Mouse (Mus musculus): ENCODE data around the gene Limk2.

Limk2 gene

DNA sequence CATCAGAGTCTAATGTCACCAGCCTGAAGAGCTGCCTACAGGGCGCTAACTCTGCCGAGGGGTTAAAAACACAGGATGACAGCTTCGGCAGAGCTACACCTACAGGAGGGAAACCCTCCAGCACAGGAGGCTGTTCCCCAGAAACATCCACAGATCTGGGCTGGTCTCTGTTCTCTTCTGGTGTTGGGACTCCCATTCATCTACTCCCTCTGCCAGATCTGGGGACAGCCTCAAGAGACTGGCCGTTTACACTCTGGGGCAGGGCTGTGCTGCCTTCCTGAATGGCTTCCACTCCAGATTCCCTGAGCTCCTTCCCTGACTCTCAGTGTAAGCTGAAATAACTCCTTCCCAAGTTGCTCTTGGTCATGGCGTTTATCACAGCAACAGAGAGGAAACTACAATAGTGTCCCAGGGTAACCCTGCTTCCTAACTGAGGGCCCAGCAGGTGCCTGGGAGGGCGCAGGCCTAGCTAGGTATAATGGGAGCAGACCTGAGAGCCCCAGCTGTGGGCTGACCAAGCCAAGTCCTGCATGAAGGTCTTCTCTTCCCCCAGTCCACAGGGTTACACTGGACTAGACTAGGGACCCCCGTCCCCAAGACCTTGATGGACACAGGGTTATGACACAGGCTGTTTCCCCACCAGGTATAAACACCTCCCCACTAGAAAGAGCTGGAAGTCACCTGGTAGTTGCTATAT lies 37.2 kb downstream of the Limk2 start:
- DNase-seq (ENCODE audit: extremely low spot score) = no peak

DNA sequence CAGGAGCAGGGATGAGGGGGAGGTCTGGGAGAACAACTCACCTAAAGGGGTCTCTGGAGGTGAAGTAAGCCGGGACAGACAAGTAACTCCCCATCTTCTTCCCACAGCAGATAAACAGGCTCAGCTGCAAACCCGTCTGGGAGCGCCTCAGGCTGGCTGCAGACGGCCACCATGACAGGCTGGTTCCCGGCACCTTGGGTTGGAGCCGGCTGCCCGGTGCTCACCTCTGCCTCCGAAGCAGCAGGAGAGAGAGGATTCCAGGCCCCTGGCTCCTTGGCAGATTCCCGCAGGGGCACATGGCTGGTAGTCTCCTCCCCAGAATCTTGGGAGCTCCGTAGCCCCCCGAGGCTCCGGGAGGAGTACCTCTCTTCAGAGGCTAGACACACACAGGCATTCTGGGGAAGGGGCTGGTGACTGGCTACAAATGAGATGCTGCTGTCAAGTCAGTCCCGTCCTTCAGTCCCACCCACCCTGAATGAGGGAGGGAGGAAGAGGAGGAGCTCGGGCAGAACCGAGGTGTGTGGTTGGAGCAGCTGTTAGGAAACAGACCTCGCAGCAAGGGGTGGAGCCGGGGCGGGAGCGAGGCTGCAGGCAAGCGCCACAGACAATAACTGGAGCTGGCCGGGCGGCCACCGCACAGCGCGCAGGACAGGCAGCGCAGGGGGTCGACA lies 37.9 kb downstream of the Limk2 start:
- peak; percentile 88 for DNase-seq (ENCODE audit: extremely low spot score)

DNA sequence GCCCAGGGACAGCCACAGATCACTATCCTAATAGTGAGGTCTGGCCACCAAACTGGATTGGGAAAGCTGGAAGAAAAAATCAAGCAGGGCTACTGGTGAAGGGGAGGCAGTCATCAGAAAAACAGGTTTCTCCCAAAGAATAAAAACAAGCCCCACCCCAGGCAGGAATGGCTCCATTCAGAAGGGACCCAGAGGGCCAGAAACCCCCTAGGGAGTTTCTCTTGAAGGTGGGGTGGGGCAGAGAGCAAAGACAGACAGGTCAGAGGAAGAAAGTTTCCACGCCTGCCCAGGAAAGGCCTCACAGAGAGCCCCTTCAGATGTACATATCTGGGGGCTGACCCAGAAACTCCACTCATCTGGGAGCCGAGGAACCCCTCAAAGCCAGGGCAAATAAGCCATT lies 38.8 kb downstream of the Limk2 start:
- DNase-seq (ENCODE audit: extremely low spot score) = no peak

DNA sequence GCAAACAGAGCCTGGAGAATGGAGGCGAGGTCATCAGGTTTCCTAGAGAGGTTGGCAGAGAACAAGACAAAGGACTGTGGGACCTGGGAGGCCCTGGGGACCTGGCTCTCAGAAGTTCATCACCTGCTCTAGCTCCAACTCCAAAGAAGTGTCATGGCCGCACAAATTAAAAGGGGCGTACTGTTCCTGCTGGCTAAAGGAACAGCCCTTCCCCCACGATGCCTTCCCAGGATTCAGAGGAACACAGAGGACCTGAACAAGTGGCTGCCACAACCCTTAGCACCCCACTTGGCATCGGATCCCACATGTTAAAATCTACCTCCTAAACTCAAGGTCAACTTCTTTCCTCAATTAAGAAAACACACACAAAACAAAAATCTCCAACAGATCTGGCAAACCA lies 39.5 kb downstream of the Limk2 start:
- no peak for DNase-seq (ENCODE audit: extremely low spot score)

DNA sequence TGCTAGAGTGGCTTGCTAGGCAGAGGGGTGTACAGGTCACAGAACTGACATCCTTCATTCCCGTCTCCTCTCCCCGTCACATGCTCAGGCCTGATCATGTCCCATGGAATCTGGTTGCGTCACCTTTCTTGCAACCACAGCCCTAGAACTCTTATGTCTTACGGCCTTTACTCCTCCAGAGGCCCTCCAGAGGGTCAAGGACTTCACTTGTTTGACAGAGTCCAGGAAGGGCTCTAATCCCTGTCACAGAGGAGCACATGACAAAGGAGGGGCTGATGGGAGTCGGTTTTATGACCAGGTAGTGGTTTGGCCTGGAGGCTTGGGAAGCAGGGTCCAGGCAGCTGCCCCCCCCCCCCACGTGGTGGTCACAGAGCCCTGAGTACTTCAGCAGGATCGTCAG lies 40.0 kb downstream of the Limk2 start:
- DNase-seq (ENCODE audit: extremely low spot score) = no peak

DNA sequence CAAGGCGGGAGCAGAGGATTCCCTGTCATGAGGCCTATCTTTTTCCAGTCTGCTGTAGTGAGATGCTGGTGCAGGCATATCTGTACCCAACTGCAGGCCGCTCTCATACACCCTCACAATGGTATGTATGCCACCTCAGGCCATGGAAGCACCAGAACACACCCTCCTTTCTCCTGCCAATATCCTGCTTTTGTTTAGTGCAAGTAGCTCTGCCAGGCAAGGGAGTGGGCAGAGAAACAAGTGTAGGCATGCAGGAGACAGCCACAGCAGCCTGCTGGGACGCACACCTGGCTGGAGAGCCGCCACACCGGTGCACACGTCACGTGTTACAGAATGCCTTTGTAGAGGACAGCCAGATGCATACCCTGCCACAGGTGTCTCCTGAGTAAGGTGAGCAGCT lies 42.6 kb downstream of the Limk2 start:
- no peak for DNase-seq (ENCODE audit: extremely low spot score)

DNA sequence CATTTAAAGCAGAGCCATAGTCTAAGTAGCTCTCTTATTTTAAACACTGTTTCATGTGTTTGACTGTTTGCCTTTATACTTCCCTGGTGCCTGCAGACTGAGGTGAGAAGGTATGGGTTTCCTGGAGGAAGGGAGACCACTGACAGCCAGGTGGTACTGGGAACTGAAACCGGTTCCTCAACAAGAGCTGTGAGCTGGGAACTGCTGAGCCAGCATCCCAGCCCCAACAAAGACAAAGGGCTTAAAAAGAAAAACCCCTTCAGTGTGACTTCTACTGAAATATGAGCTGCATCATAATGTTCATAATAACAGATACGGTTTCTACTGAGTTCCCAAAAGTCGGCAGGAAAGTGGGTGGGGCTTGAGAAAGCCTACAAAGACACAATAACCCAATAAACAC lies 46.1 kb downstream of the Limk2 start:
- no peak for DNase-seq (ENCODE audit: extremely low spot score)

DNA sequence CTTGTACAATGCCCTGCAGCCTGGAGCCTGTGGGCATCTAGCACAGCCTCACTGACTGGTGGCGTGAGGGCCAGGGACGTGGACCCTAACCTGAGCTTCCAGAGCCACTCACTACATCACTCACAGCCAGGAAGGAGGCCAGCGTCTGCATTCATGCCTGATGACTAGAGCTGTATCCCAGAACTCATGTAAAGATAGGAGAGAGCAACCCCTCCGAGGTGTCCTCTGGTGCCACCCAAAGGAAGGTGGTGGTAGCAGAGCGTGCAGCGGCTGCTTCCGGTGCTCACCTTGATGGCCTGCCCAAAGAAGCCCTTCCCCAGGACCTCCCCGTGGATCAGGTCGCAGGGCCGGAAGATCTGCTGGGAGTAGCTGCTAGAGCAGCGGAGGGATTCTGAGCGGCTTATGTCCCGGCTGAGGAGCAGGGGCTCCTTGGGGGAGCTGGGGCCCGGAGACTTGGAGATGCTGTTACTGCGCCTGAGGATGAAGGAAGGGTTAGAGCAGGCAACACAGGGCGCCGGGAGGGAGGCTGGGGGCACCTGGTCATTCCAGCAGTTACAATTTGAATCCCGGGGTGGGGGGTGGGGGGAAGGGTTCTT lies 55.9 kb downstream of the Limk2 start:
- no peak for DNase-seq (ENCODE audit: extremely low spot score)

DNA sequence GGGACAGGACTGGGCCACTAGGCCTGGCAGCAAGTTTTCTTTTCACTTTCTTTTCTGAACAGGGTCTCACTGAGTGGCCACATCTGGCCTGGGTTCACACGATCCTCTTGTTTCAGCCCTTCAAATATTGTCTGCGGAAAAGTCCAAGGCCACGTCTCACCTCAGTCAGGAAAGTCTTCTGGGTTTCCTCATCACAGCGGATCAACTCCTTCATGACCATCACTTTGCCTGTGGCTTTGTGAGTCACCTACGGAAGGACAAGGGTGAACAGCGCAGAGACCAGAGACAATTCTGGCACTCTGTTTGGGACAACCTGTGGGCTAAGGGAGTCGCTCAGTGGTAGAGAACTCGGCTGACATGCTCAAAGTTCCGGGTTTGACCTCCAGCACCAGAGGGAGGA lies 56.9 kb downstream of the Limk2 start:
- no peak for DNase-seq (ENCODE audit: extremely low spot score)

DNA sequence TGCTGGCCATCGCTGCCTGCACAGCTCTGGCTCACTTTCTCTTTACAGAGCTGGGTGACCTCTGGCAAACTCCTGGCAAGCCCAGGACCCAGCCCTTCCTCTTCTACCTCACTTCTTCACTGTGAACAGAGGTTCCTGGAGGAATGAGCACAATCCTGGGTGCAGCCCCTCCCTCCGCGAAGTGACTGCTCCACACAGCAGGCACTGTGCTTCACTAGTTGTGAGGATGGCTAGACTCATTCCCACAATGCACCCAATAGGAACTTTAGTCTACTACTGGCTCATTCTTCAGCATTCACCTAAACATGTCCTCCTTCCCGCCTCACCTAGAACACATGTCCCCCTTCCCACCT lies 59.7 kb downstream of the Limk2 start:
- no peak for DNase-seq (ENCODE audit: extremely low spot score)

DNA sequence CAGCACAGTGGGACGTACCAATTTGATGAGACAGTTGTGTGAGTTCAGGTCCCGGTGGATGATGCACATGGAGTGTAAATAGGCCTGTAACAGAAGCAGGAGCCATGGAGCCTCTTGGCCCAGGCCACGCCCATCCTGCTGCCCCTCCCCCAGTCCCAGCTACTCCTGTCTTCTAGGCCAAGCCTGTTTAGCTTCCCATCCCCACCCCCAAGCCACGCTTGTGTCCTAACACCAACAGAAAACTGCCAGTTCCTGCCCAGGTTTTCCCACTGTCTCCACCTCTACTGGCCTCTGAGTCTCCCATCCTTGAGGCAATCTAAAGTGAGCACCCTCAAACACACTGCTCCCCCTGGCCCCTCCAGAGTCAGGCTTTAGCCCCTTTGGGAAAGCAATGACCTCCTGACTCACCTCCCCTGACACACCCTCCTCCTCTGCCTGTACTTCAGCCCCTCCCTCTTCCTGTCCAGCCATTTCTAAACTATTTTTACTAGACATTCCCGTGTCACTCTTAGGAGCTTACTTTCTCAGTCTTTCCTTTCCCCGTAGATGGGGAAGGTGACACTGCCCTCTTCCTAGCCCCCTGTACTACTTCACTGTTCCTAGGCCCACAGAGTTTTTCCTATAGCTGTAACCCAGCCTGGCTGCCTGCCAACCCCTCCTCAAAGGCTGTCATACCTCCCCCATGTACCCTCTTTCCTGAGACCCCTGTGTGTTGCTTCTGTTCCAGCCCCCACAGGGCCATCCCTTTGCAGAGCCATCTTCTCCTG lies 60.2 kb downstream of the Limk2 start:
- peak; percentile 77 for DNase-seq (ENCODE audit: extremely low spot score)

DNA sequence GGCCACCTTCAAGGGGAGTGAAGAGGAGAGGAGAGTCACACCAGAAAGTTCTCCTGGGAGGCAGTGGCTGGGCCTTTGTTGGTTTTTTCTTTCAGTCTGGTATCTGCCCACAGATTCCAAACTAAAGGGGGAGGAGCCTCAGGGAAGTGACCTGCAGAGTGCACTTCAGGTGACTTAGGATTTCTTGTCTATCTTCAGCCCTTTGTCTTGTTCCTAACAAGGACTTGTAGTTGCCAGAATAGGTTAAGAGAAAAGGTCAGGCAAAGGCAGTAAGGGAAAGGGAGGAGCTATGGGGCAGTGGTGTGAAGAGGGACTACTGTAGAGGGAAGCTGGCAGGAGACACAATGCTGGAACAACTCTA lies 61.2 kb downstream of the Limk2 start:
- DNase-seq (ENCODE audit: extremely low spot score) = no peak

DNA sequence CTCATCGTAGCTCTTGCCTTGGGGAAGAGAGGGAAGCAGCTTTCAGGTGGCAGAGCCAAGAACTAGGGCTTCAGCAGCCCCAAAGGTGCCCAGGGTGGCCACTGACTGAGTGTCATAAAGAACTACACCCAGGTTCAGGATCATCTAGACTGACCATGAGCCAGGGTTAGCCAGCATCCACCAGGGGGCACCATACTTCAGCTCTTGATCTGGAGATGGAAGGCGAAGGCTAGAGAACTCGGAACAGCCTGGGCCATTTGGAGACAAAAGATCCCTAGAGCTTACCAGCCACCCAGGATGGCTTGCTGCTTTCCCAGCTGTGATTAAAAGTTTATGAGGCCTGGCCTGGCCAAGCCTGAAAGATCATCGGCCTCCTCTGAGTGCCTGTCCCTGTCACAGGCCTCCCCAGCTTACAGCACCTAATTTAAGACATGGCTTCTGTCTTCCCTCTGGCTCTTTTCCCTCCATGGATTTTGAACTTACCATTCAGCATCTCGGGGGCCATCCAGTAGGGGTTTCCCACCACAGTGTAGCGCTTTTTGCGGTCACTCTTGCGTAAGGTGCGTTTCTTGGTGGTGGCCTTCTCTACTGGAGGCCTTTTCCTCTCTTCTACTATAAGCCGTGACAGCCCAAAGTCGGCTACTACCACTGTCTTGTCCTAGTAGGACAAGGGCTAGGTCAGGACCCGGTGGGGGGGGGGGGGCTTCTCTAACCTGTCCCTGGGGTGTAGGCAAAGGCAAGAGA lies 61.7 kb downstream of the Limk2 start:
- DNase-seq (ENCODE audit: extremely low spot score) = peak; percentile 81

DNA sequence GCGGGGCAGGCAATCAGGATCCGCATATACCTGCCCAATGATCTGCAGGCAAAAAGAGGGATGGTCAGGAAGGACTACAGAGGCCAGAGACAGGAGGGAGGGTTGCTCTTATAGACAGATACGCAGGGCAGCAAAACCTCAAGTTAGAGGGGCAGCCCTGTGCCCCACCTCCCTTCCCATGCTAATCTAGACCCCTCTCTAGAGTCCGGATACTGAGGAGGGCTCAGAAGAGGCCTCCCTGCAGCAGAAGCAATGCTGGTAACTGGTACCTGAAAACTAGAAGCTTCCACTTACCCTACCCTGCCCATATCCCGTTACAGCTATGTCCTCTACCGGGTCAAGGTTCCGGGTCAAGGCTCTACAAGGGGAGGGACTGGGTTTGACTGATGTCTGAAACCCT lies 62.6 kb downstream of the Limk2 start:
- no peak for DNase-seq (ENCODE audit: extremely low spot score)

DNA sequence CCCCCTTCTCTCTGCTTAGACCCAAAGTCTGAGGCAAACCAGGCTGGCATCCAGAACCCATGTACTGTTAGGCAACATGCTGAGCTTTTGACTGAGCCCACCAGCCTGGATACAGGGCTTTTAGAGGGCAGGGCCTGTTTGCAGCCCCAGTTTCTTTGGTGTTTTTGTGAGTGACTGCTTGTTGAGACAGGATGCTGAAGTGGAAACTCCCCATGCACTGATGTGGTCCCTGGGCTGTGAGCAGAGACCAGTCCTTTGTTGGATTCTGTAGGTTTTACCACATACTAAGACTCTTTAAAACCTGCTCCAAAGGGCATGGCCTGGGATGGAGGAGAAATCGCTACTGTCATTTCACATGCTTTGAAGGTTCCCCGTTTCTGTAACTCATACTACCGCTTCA lies 64.1 kb downstream of the Limk2 start:
- DNase-seq (ENCODE audit: extremely low spot score) = no peak

DNA sequence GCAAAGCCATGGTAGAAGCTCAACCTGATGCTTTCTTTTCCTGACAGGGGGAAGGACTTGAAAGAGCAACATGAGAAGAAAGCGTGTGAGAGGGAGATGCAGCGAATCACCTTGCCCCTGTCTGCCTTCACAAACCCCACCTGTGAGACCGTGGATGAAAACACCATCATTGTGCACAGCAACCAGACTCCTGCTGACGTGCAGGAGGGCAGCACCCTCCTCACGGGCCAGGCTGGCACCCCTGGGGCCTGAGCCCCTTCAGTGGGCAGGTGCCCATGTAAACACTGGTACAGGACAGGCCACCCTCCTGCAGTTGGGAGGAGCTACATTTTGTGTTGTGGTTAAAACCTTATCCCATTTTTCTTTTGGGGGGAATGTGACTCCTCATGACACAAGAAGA lies 67.5 kb downstream of the Limk2 start:
- DNase-seq (ENCODE audit: extremely low spot score) = no peak

DNA sequence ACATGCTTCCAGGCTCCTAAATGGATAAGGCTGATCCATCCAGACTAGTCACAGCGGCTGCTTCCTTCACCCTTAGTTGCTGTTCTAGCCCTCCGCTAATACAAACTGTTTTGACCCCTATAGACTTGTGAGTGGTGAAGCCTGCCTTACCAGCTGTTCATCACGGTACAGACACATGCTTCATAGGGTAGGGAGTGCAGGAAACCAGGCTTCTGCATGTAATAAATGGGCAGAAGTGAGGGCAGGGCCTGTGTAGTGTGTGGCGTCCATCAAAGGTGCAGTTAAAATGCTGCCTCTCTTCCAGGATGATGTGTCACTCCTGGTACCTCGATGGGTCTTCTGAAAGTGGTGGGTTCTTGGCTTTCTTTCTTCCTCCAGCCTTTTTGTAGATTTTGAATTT lies 71.0 kb downstream of the Limk2 start:
- DNase-seq (ENCODE audit: extremely low spot score) = no peak

DNA sequence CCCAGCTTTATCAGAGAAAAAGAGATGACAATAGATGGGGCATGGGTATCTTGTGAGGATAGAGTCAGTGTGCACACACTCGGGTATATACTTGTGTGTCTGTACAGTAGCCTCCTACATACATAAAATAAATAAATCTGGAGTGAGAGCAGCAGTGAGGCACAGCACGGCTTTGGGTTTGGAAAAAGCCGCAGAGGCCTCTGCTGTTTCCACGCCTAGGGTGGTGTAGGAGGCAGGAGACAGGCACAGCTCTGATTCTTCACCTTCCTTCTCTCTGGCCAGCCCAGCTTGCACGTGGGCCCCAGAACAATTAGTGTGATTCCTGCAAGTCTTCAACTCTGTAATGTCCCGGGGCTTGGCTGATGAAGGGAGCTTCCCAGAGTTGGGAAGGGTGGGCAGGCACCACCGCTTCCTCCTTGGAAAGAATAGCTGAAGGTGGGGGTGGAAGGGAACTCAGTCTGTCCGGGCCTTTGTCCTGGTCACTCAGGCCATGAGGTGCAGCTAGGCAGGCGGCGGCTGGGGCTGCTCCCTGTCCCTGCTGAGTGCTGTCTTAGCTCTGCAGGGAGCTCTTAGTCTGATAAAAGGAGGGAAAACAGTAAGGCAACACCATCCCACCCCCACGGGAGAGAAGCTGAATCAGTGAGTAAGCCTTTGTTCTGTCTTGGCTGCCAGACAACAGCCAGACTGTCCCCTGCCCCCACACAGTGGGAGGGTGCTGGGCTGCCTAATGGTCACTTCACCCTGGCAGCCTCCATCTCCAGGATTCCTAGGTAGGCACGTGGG lies 71.6 kb downstream of the Limk2 start:
- peak; percentile 67 for DNase-seq (ENCODE audit: extremely low spot score)

DNA sequence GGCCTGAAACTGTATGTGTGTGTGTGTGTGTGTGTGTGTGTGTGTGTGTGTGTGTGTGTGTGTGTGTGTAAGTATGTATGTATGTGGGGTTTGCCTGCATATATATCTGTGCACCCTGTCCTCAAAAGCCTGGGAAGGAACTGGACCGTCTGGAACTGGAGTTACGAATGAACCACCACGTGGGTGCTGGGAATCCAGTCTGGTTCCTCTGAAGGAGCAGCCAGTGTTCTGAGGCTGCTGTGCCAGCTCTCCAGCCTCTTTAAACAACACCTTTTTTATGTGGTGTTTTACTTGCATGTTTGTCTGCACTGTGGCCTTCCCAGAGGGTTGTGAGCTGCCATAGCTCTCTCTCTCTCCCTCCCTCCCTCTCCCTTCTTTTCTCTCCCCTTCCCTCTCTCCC lies 72.4 kb downstream of the Limk2 start:
- DNase-seq (ENCODE audit: extremely low spot score) = no peak

DNA sequence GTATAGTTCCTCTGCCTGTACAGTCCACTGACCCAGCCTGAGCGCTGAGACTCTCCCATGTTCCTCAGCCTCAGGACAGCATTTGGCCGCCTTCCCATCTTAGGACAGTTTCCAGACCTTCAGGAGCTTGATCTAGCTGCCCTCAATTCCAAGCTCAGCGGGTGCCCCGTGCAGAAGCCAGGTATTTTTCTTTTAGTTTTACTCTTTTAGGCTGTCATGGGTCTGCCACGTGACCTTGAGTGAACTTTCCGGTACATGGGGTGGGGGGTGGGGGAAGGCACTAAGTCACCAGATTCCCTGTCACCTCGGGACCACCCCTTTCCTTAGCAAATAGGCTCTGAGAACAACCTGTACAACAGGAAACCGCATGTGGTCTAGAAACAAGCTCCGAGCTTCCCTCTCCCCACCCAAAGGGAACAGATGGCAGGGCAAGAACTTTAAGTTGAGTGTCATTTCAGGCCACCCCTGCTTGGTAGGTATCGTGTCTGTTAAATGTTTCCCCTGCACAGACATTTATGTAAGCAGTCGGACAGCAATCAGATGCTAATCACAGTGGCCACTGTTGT lies 73.3 kb downstream of the Limk2 start:
- no peak for DNase-seq (ENCODE audit: extremely low spot score)

DNA sequence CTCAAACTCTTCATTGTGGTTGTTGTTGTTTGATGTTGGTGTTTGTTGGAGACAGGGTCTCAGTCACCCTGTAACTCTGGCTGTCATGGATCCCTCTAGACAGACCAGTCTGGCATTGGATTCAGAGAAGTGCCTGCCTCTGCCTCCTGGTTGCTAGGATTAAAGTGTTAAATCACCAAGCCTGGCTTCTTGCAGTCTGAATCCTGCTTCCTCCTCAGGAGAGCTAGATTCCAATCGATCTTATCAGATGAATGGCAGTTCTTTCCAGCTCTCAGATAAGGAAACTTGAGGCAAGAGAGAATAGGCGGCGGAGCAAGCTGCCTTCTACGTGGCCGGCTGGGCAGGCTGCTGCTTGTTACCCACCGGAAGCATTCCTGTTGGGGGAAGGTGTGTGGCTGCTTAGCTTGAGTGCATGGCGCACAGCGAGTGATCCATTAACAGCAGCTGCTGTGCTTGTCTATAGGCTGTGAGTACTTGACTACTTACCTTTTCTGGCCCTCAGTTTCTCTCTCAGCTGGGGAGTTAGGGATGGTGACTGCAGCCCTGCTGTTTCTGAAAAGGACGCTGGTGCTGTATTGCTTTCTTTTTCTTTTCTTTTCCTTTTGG lies 74.2 kb downstream of the Limk2 start:
- no peak for DNase-seq (ENCODE audit: extremely low spot score)
